Mouse (Mus musculus): Measurements from ENCODE around the gene Cd84.

- TF ChIP-seq CTCF (IDR thresholded peaks at IDR 0.05; ENCODE audit: low read depth) (no peak), EP300 (IDR thresholded peaks at IDR 0.05; ENCODE audit: low read depth) (no peak)
Measured at GRCm38 (mm10) chr1:171849454-171849853, 10.0 kb downstream of the Cd84 start.

All from heart, postnatal 0 days (tissue).